Mouse (Mus musculus) heart, adult 9 months (tissue): Measurements from ENCODE around the gene Hspa4.
"Not testable (repeated sequence)": the region's sequence is repeated elsewhere in the genome, so short reads cannot be mapped to it uniquely, and the experiment has no call there.

Source experiments
- DNase-seq, 2 experiments: peaks; one replicate each; pipeline ENCODE4 v3.0.0; 2022; ENCODE audit warnings: low spot score in 2 of 2

The Hspa4 gene

DNA sequence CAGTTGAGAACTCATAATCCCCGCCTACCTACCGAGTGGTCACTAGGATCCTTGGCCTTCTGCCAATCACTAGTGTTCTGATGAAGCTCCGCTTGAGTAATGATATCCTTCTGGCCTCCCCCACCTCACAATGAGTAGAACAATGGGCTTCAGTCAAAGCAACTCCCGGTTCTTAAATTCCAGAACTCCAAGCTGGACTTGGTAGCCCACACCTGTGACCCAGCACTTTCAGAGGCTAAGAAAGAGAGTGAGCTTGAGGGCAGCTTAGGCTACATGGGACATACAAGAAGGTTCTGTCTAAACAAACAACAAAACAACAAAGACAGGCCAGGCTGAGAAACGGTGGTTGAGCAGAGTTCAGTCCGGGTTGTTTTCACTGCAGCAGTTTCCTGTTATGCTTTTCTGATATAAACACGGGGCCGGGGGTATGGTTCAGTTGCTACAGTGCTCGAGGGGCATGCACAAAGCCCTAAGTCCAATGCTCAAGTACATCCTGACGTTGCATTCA, 7.4 kb upstream of the Hspa4 start:
- peak; percentile 41 to 56 for DNase-seq

GRCm38 (mm10) chr11:53306965-53307364, 6.7 kb upstream of the Hspa4 start:
- no peak for DNase-seq

- DNase-seq, result no peak
Measured at GRCm38 (mm10) chr11:53304044-53304840, 4.0 kb upstream of the Hspa4 start.

- no peak for DNase-seq
Measured at GRCm38 (mm10) chr11:53301167-53301515, 884 bp upstream of the Hspa4 start.

DNA sequence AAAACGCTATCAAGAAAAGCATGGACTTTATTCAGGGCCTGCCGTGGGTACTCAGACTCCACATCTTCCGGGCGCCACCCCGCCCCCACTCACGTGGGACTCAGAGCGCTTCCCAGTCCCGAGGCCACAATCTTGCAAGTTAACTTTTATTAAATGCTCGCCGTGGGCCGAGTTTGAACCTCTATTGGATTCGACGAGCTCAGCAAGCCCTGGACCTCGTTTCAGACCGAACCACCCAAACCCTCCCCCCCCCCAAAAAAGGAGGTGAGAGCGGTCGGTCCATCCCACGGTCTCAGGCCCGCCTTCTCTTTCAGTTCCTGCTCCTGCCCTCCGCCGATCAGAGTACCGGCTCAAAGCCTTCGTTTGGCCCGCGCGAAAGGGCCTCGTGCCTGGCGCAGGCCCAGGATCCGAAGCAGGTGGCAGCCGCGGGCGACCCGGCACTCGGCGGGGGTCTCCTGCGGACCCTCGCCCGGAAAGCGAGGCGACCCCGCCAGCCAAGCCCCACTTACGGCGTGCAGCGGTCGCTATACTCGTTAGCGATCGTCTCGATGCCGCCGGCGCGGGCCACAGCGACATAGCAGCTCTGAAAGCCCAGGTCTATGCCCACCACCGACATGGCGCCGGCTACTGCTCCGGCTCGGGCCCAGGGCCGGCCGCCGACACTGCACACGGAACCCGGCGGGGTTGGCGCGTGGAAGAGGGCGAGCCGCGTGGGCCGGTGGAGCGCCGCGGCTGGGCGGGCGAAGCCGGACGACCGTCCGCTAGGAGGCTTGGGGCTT, 517 bp downstream of the Hspa4 start:
- peak; percentile 54 to 55 for DNase-seq

GRCm38 (mm10) chr11:53297947-53298860, 2.1 kb downstream of the Hspa4 start:
- DNase-seq, result no peak

DNA sequence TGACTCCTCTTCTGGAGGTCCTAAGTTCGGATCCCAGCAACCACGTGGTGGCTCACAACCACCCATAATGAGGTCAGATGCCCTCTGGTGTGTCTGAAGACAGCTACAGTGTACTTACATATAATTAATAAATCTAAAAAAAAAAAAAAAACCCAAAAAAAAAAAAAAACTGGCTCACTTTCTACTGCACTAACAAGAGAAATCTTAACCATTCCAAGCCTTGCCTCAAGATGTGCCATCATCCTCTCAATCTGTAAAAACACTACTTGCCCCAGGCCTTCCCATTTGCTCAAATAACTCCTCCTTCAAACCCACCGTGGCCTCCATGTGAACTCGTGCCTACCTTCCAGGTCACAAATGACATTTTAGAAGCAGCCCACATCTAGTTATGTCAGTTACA, 3.4 kb downstream of the Hspa4 start:
- DNase-seq, result no peak

GRCm38 (mm10) chr11:53294441-53294840, 5.8 kb downstream of the Hspa4 start:
- DNase-seq, result no peak

DNA sequence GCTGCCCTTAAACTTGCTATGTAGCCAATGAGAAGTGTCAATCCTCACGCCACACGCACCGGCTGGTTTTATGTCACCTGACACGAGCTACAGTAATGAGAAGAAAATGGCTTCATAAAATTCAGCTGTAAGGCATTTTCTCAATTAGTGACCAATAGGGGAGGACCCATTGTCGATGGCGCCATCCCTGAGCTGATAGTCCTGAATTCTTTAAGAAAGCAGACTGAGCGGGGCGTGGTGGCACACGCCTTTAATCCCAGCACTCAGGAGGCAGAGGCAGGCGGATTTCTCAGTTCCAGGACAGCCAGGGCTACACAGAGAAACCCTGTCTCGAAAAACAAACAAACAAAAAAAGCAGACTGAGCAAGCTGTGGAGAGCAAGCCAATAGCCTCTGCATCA, 9.4 kb downstream of the Hspa4 start:
- DNase-seq, result no peak

DNA sequence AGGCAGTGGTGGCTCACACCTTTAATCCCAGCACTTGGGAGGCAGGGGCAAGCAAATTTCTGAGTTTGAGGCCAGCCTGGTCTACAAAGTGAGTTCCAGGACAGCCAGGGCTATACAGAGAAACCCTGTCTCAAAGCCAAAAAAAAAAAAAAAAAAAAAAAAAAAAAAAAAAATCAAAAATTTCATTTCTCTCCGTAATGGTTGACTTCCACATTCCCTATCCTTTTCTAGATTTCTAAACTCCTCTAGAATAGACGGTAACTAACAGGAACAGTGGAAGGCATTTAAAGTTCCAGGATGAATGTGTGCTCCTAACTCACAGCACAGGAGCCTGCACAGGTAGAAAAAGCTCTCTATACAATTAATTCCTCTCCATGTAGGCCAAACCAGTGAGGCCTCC, 10.1 kb downstream of the Hspa4 start:
- DNase-seq, result not testable (repeated sequence)

- no peak for DNase-seq
Measured at GRCm38 (mm10) chr11:53285885-53286284, 14.4 kb downstream of the Hspa4 start.

- DNase-seq, result no peak
Measured at GRCm38 (mm10) chr11:53278411-53278810, 21.8 kb downstream of the Hspa4 start.

DNA sequence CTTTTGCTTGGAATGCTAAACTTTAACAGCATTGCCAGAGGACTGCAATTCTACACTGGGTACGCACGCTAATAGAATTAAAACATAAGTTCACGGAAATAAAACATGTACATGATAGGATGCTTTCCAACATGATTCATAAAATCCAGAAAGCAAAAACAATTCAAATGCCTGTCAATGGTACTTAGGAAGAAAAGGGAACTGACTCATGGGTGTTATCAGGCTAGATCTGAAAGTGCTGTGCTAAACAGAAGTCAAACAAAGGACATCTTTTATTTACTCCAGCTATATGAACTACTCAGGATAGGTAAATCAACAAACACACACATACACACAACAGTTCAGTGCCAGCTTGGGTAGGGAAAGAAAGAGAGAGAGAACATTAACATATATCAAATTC, 24.9 kb downstream of the Hspa4 start:
- DNase-seq, result no peak

DNA sequence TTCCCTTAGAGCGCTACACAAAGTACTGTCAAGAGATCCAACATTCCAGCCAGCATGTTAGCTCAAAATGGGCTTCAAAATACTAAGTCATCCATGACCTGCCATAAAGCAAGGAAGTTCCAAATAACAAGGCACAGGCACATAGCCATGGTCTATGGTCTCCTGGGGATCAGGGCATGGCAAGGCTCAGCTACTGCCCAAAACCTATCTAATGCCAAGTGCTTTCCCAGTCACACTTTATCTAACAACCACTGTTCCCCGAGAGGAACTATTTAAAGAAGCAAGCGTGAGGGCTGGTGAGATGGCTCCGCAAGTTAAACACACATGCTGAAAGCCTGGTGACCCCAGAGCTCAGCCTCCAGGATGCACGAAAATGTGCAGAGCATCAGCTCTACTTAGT, 26.9 kb downstream of the Hspa4 start:
- DNase-seq, result peak; percentile 16 to 26

GRCm38 (mm10) chr11:53269596-53269995, 30.7 kb downstream of the Hspa4 start:
- no peak for DNase-seq

DNA sequence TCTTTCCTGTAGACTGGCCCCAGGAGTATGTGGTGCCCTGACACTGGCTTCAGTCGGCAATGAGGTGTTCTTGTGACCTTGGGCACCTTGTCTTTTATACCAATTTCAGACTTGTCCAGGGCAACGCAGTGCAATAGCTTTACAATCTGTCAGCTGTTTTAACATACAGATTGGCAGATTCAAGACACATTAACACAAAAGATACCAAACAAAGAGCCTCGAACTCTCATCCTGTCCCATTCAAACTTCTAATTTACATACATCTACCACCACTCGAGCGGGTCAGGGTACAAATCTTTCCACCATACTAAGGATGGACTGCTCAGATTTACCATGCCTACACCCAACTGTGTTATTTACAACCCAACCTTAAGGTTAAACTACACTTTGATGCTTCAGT, 39.7 kb downstream of the Hspa4 start:
- no peak for DNase-seq

DNA sequence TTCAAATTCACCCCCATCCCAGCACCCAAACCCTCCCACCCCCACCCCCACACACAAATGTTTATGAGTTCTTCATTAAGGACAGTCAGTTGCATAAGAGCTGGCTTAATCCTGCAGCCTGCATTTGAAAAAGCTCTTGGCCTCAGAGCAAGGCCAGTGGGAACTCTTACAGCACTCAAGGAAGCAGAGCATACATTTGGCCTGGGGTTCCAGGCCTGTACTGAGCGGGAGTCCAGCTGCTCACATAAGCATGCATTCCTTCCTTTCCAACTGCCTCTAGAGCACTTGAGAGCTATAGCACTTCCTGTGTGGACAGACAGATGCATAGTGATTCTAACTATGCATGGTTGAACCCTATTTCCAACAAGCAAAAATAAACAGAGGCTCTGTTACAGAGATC, 40.2 kb downstream of the Hspa4 start:
- no peak for DNase-seq

- no peak for DNase-seq
Measured at GRCm38 (mm10) chr11:53259047-53259632, 41.1 kb downstream of the Hspa4 start.

DNA sequence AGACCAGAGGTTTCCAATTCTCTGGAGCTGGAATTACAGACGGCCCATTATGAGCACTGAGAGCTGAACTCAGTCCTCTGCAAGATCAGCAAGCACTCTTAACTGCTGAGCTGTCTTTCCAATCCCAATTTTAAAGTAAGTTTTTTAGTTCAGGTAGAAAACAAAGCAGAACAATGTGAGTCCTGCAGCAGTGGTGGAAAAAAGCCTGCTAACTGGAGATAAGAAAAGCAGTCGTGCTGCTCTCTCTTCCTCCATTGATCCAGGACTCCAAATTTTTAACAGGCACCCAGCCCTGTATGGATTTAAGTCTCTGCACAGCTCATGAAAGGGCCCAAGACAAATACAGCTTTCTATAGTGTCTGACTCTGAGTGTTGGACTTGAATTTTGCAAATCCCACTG, 43.3 kb downstream of the Hspa4 start:
- no peak for DNase-seq

- peak in 1 of 2 experiments; percentile 29 for DNase-seq
Measured at GRCm38 (mm10) chr11:53254926-53255325, 45.3 kb downstream of the Hspa4 start.

DNA sequence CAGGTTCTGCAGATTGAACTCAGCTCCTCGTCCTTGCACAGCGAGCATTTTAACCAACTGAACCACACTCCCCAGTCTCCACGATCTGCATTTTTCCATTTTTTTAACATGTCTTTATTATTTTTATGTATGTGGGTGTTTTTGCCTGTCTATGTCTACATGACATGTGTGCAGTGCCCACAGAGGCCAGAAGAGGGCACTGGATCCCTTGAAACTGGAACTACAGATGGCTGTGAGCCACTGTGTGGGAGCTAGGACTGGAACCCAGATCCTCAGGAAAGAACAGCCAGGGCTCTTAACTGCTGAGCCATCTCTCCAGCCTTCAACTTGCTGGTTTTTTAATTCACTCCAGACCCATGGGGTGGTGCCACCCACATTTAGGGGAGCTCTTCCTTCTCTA, 45.8 kb downstream of the Hspa4 start:
- no peak for DNase-seq
